Mouse (Mus musculus): Measurements from ENCODE around the gene Gba.

DNA sequence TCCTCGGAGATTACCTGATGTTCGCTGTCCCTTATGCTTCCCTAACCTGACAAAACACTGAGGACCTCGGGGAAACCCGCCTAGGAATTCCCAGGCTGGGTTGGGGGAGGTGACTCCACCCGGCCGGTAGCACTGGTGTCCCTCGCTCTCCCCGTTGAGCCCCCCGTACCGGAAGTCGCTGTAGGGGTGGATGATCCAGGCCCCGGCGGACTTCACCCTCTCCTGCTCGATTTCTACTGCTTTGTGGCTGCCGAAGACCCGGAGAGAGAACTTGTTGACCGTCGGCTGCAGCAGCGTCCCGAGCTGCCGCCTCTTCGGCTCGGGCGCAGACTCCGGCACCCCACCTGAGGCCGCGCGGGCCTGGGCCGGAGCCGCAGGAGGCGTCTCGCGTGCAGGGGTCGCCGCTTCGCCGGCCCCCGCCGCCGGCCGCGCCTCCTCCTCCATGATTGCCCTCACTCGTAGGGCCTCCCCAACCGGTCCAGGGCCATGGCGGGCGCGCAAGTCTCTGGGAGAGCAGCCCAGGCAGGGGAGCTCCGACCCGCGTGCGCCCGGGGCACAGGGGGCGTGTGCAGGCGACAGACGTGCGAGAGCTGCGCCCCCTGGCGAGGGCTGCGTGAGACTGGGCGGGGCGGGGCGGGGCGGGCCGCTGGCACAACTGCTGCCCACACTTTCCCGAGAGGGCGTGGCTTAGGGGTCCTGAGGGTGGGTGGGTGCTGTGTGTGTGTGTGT, 42.9 kb upstream of the Gba start, which contains the start of gene Hcn3:
- peak; percentile 50; the same call in 1 of the 2 replicates for TF ChIP-seq CTCF (IDR thresholded peaks at IDR 0.05; ENCODE audit: extremely low read depth, insufficient read depth, insufficient read length, insufficient replicate concordance)
- no peak for TF ChIP-seq POLR2A (IDR thresholded peaks at IDR 0.05; ENCODE audit: low read depth, low read length)
